Mouse (Mus musculus): ENCODE measurements at regions not wholly inside any gene's neighbourhood (a gene's known extent, or its start where the extent isn't known, plus 50 kb on each side); places are given as distances from the start of the nearest gene placed in this dataset.
"Not testable (repeated sequence)": the region's sequence is repeated elsewhere in the genome, so short reads cannot be mapped to it uniquely, and the experiment has no call there.

GRCm38 (mm10) chr15:17356586-17356985 lies 628.0 kb downstream of the Cdh9 start:
- no peak for DNase-seq (ENCODE audit: low spot score)

DNA sequence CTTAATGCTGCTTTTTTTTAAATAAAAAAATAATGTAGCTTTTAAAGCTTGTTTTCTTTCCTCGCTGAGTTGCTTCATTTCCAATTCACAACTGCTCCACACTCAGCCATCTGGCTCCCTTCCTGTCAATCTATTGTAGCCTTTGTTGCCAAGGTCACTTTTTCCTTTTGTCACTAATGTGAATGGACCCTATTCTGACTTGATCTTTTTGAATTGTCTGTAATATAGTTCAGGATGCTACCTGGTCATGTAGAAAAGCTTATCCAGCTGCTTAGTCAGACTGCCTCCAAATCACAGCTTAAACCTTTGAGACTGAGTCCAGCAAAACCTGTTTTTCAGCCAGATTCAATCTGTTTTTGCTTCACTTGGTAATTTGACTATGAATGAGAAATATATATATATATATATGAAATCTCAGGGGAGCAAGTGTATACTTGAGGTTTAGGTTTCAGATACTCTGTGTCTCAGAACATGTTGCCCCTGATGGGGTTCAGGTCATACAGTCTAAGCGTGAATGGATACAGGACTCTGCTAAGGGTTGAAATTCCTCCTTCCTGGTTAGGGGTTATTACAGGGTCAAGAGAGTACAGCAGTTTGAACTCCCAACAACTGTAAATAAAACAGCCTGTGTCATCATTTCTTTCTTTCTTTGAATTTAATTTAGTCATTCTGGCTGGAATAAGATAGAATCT lies 628.7 kb downstream of the Cdh9 start:
- DNase-seq (ENCODE audit: low spot score), result no peak

DNA sequence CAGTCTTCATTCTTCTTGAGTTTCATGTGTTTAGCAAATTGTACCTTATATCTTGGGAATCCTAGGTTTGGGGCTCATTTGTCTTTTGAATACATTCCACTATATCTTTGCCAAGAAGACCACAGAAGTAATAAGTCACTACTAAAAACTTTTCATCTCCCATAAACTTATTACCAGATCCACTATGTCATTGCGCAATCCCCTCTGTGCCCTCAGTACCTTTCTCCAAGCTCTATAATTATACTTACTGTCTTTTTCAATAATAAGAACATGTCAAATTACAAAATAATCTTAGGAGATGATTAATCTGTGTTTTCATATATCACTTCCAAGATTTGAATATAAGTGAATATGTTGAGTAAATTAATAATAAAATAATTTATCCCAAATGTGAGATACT lies 676.1 kb downstream of the Cdh9 start:
- no peak for DNase-seq (ENCODE audit: low spot score)

GRCm38 (mm10) chr15:17427747-17428146 lies 699.2 kb downstream of the Cdh9 start:
- no peak for DNase-seq (ENCODE audit: low spot score)

DNA sequence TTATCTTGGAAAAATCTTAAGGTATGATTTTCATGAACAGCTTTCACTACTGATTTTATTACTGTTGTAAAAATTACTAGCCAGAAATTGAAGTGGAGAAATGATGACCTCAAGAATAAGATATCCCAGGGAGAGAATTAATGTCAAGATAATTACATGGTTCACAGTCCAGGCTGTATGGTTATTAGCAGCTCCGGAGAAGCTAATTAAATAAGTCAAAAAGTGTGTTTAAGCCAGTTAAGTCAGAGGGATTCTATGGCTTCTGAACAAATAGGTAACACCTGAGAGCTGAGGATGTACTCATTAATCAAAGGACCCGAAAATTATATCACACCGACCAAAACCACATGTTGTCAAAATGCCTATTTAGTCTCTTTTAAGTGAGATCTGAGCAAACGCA lies 703.3 kb downstream of the Cdh9 start:
- no peak for DNase-seq (ENCODE audit: low spot score)

DNA sequence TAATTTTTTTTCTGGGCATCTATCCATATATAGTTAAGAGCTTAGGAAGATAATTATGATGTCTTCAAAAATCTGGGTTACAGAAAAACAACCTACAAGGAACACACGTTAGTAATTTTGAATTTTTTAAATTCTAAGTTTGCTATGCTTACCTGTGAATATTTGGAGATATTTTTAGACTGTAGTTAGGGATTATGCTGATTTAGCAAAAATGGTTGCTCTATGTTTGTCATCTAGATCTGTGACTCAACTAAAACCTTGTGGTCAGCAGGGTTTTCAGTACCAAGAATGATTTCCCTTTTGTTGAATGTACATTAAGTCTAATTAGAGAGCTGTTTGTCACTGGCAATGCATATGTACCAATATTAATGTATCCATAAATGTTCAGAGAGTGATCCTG lies 707.3 kb downstream of the Cdh9 start:
- DNase-seq (ENCODE audit: low spot score), result no peak

DNA sequence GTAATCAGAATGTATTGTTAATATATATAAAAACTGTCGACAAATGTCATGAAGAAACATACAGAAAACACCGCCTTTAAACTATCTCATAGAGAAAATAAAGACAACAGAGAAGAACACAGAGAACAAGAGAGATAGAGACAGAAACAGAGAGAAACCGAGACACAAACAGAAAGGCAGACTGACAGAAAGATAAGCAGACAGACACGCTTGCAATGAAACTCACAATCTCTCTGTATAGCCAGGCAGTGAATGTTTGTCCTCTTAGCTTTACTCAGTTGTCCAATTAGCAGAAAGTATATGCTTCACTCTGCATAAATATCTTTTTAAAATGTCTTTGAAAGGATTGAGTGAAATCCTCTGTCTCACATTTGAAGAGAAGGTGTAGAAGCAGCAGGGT lies 719.7 kb downstream of the Cdh9 start:
- DNase-seq (ENCODE audit: low spot score), result no peak

- not testable (repeated sequence) for DNase-seq (ENCODE audit: low spot score)
These were observed 721.2 kb downstream of the Cdh9 start for GRCm38 (mm10) chr15:17449736-17450135.

GRCm38 (mm10) chr15:17467077-17467476 lies 738.5 kb downstream of the Cdh9 start:
- DNase-seq (ENCODE audit: low spot score), result peak; percentile 5

GRCm38 (mm10) chr15:17493561-17493960 lies 765.0 kb downstream of the Cdh9 start:
- DNase-seq (ENCODE audit: low spot score), result no peak
